Mouse (Mus musculus): ENCODE data around the gene Arid5b. TPM values are rescaled to one million over a fixed set of nuclear protein-coding genes. Genes with fewer than 3 reads are reported as not detected.
A peak's percentile ranks its signal among the peaks of the same experiment; 100 is the strongest.

The Arid5b gene
- polyA plus RNA-seq, 1 experiment from 2014 or later = 42.7 TPM

- H3K4me2 ChIP-seq (ENCODE audit: low read depth, low read length) = no peak overlapping the region
- H3K9ac ChIP-seq (ENCODE audit: low read length) = no peak overlapping the region
- H3K36me3 ChIP-seq (ENCODE audit: control insufficient read depth, insufficient read depth, low read length) = peaks cover 14% of the 10 kb centered on the region; the same call in 1 of the 2 replicates
- no peak for ATAC-seq (ENCODE audit: low read depth)
- H3K9me3 ChIP-seq (ENCODE audit: control insufficient read depth, low read length) = no peaks in the 10 kb centered on the region
- H3K27ac ChIP-seq (ENCODE audit: low read length) = peak overlapping the region; percentile 79
- H3K4me1 ChIP-seq (replicated peaks; ENCODE audit: control insufficient read depth, insufficient read depth, low read length) = peaks cover 35% of the 10 kb centered on the region
- H3K27me3 ChIP-seq (ENCODE audit: control insufficient read depth, insufficient read depth, low read depth, low read length) = no peaks in the 10 kb centered on the region
- 50% methylated on average over 2 of the region's 2 CpGs for WGBS
- H3K4me3 ChIP-seq (ENCODE audit: low read length) = no peak overlapping the region
These were observed 151.4 kb downstream of the Arid5b start for GRCm38 (mm10) chr10:68127104-68127503.

- no peaks in the 10 kb centered on the region for H3K27me3 ChIP-seq (ENCODE audit: control insufficient read depth, insufficient read depth, low read depth, low read length)
- peak overlapping the region; percentile 15; the same call in 1 of the 2 replicates for H3K27ac ChIP-seq (ENCODE audit: low read length)
- no peak overlapping the region for H3K4me3 ChIP-seq (ENCODE audit: low read length)
- H3K36me3 ChIP-seq (ENCODE audit: control insufficient read depth, insufficient read depth, low read length) = peaks cover 18% of the 10 kb centered on the region
- no peak overlapping the region for H3K9ac ChIP-seq (ENCODE audit: low read length)
- no peaks in the 10 kb centered on the region for H3K9me3 ChIP-seq (ENCODE audit: control insufficient read depth, low read length)
- peak; percentile 21; the same call in 1 of the 2 replicates for ATAC-seq (ENCODE audit: low read depth)
- 60% methylated on average over 2 of the region's 2 CpGs for WGBS
- no peak overlapping the region for H3K4me2 ChIP-seq (ENCODE audit: low read depth, low read length)
- peaks cover 34% of the 10 kb centered on the region for H3K4me1 ChIP-seq (replicated peaks; ENCODE audit: control insufficient read depth, insufficient read depth, low read length)
These were observed 152.0 kb downstream of the Arid5b start for GRCm38 (mm10) chr10:68126551-68126950.

- peaks cover 20% of the 10 kb centered on the region for H3K36me3 ChIP-seq (ENCODE audit: control insufficient read depth, insufficient read depth, low read length)
- WGBS = 42% methylated on average over 8 of the region's 8 CpGs
These were observed 152.5 kb downstream of the Arid5b start for GRCm38 (mm10) chr10:68125919-68126550.

GRCm38 (mm10) chr10:68124985-68125384 lies 153.6 kb downstream of the Arid5b start:
- peaks cover 27% of the 10 kb centered on the region for H3K4me1 ChIP-seq (replicated peaks; ENCODE audit: control insufficient read depth, insufficient read depth, low read length)
- no peak overlapping the region for H3K4me2 ChIP-seq (ENCODE audit: low read depth, low read length)
- no peak overlapping the region for H3K9ac ChIP-seq (ENCODE audit: low read length)
- no peak for ATAC-seq (ENCODE audit: low read depth)
- 63% methylated on average over 2 of the region's 2 CpGs for WGBS
- peaks cover 24% of the 10 kb centered on the region for H3K36me3 ChIP-seq (ENCODE audit: control insufficient read depth, insufficient read depth, low read length)
- no peaks in the 10 kb centered on the region for H3K9me3 ChIP-seq (ENCODE audit: control insufficient read depth, low read length)
- H3K27me3 ChIP-seq (ENCODE audit: control insufficient read depth, insufficient read depth, low read depth, low read length) = no peaks in the 10 kb centered on the region
- no peak overlapping the region for H3K4me3 ChIP-seq (ENCODE audit: low read length)
- no peak overlapping the region for H3K27ac ChIP-seq (ENCODE audit: low read length)

More at GRCm38 (mm10) chr10:68125919-68126550, 152.5 kb downstream of the Arid5b start:
- Histone ChIP-seq H3K4me1 (replicated peaks; ENCODE audit: control insufficient read depth, insufficient read depth, low read length) (peaks cover 34% of the 10 kb centered on the region), H3K4me3 (ENCODE audit: low read length) (no peak overlapping the region), H3K4me2 (ENCODE audit: low read depth, low read length) (no peak overlapping the region), H3K9me3 (ENCODE audit: control insufficient read depth, low read length) (no peaks in the 10 kb centered on the region), H3K27me3 (ENCODE audit: control insufficient read depth, insufficient read depth, low read depth, low read length) (no peaks in the 10 kb centered on the region), H3K27ac (ENCODE audit: low read length) (peak overlapping the region; percentile 15; the same call in 1 of the 2 replicates), H3K9ac (ENCODE audit: low read length) (no peak overlapping the region)
- ATAC-seq (ENCODE audit: low read depth) = peak; percentile 32

- H3K27ac ChIP-seq (ENCODE audit: low read length) = no peak overlapping the region
- H3K27me3 ChIP-seq (ENCODE audit: control insufficient read depth, insufficient read depth, low read depth, low read length) = no peaks in the 10 kb centered on the region
- no peak overlapping the region for H3K4me3 ChIP-seq (ENCODE audit: low read length)
- H3K4me2 ChIP-seq (ENCODE audit: low read depth, low read length) = no peak overlapping the region
- H3K4me1 ChIP-seq (replicated peaks; ENCODE audit: control insufficient read depth, insufficient read depth, low read length) = peaks cover 14% of the 10 kb centered on the region
- 90% methylated on average over 4 of the region's 4 CpGs for WGBS
- ATAC-seq (ENCODE audit: low read depth) = no peak
- no peaks in the 10 kb centered on the region for H3K9me3 ChIP-seq (ENCODE audit: control insufficient read depth, low read length)
- H3K36me3 ChIP-seq (ENCODE audit: control insufficient read depth, insufficient read depth, low read length) = peaks cover 25% of the 10 kb centered on the region
- H3K9ac ChIP-seq (ENCODE audit: low read length) = no peak overlapping the region
These were observed 155.1 kb downstream of the Arid5b start for GRCm38 (mm10) chr10:68123446-68123845.

- no peak overlapping the region for H3K9ac ChIP-seq (ENCODE audit: low read length)
- peaks cover 6% of the 10 kb centered on the region for H3K4me1 ChIP-seq (replicated peaks; ENCODE audit: control insufficient read depth, insufficient read depth, low read length)
- H3K27ac ChIP-seq (ENCODE audit: low read length) = no peak overlapping the region
- no peak for ATAC-seq (ENCODE audit: low read depth)
- 73% methylated on average over 4 of the region's 4 CpGs for WGBS
- H3K36me3 ChIP-seq (ENCODE audit: control insufficient read depth, insufficient read depth, low read length) = peaks cover 34% of the 10 kb centered on the region
- no peaks in the 10 kb centered on the region for H3K9me3 ChIP-seq (ENCODE audit: control insufficient read depth, low read length)
- no peak overlapping the region for H3K4me2 ChIP-seq (ENCODE audit: low read depth, low read length)
- no peak overlapping the region for H3K4me3 ChIP-seq (ENCODE audit: low read length)
- no peaks in the 10 kb centered on the region for H3K27me3 ChIP-seq (ENCODE audit: control insufficient read depth, insufficient read depth, low read depth, low read length)
These were observed 156.6 kb downstream of the Arid5b start for GRCm38 (mm10) chr10:68121960-68122359.

- WGBS = 83% methylated on average over 2 of the region's 2 CpGs
- H3K27ac ChIP-seq (ENCODE audit: low read length) = no peak overlapping the region
- no peak overlapping the region for H3K4me3 ChIP-seq (ENCODE audit: low read length)
- H3K27me3 ChIP-seq (ENCODE audit: control insufficient read depth, insufficient read depth, low read depth, low read length) = no peaks in the 10 kb centered on the region
- H3K36me3 ChIP-seq (ENCODE audit: control insufficient read depth, insufficient read depth, low read length) = peaks cover 32% of the 10 kb centered on the region
- H3K4me1 ChIP-seq (replicated peaks; ENCODE audit: control insufficient read depth, insufficient read depth, low read length) = peaks cover 1% of the 10 kb centered on the region
- H3K9me3 ChIP-seq (ENCODE audit: control insufficient read depth, low read length) = no peaks in the 10 kb centered on the region
- no peak overlapping the region for H3K4me2 ChIP-seq (ENCODE audit: low read depth, low read length)
- no peak for ATAC-seq (ENCODE audit: low read depth)
- H3K9ac ChIP-seq (ENCODE audit: low read length) = no peak overlapping the region
These were observed 157.3 kb downstream of the Arid5b start for GRCm38 (mm10) chr10:68121251-68121650.

GRCm38 (mm10) chr10:68120011-68120410 lies 158.5 kb downstream of the Arid5b start:
- Histone ChIP-seq H3K27me3 (ENCODE audit: control insufficient read depth, insufficient read depth, low read depth, low read length) (no peaks in the 10 kb centered on the region), H3K27ac (ENCODE audit: low read length) (no peak overlapping the region), H3K4me1 (replicated peaks; ENCODE audit: control insufficient read depth, insufficient read depth, low read length) (no peaks in the 10 kb centered on the region), H3K9me3 (ENCODE audit: control insufficient read depth, low read length) (no peaks in the 10 kb centered on the region), H3K4me2 (ENCODE audit: low read depth, low read length) (no peak overlapping the region), H3K36me3 (ENCODE audit: control insufficient read depth, insufficient read depth, low read length) (peaks cover 32% of the 10 kb centered on the region), H3K9ac (ENCODE audit: low read length) (no peak overlapping the region), H3K4me3 (ENCODE audit: low read length) (no peak overlapping the region)
- WGBS = 79% methylated on average over 4 of the region's 4 CpGs
- ATAC-seq (ENCODE audit: low read depth) = no peak

- H3K4me3 ChIP-seq (ENCODE audit: low read length) = no peak overlapping the region
- ATAC-seq (ENCODE audit: low read depth) = peak; percentile 31; the same call in 1 of the 2 replicates
- no peaks in the 10 kb centered on the region for H3K4me1 ChIP-seq (replicated peaks; ENCODE audit: control insufficient read depth, insufficient read depth, low read length)
- H3K4me2 ChIP-seq (ENCODE audit: low read depth, low read length) = no peak overlapping the region
- 42% methylated on average over 6 of the region's 6 CpGs for WGBS
- H3K27ac ChIP-seq (ENCODE audit: low read length) = no peak overlapping the region
- H3K9me3 ChIP-seq (ENCODE audit: control insufficient read depth, low read length) = no peaks in the 10 kb centered on the region
- peaks cover 29% of the 10 kb centered on the region for H3K36me3 ChIP-seq (ENCODE audit: control insufficient read depth, insufficient read depth, low read length)
- H3K27me3 ChIP-seq (ENCODE audit: control insufficient read depth, insufficient read depth, low read depth, low read length) = no peaks in the 10 kb centered on the region
- no peak overlapping the region for H3K9ac ChIP-seq (ENCODE audit: low read length)
These were observed 159.3 kb downstream of the Arid5b start for GRCm38 (mm10) chr10:68119285-68119684.
